Mouse (Mus musculus): ENCODE measurements around the gene Rfx7.

DNA sequence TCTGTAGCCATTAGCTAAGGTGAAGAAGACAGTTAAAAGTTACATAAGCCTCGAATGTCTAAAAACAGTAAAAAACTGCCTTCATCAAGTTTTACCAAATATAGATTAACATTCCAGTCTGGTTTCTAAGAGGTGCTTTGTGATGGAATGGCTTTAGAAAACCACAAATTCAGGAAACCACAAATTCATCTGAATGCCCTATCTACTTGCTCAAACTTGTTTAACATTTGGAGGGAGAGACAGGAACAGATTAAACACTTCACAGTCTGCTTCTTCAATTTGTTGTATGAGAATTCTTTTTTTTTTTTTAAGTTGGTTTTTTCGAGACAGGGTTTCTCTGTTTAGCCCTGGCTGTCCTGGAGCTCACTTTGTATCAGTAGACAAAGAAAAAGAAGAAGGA, 117.7 kb downstream of the Rfx7 start:
- TF ChIP-seq POLR2AphosphoS5 (IDR thresholded peaks at IDR 0.05; ENCODE audit: insufficient replicate concordance, low read depth, low read length) (no peak), CTCF (IDR thresholded peaks at IDR 0.05; ENCODE audit: low read depth, low read length) (no peak), GATA2 (IDR thresholded peaks at IDR 0.05; ENCODE audit: borderline replicate concordance, low read depth, low read length) (no peak)

Measured in G1E (cell line).